ENCODE assay signal across 8 mouse cellular contexts in genomic region chr5:54113284-54113683, GRCm38 (mm10).
A peak's percentile ranks its signal among the peaks of the same experiment; 100 is the strongest.
DNase-seq lines count a peak whose midpoint lies in the region; ATAC-seq and TF ChIP-seq lines count a peak whose summit lies in the region.

No protein-coding gene starts in this region.

- H3K79me2 ChIP-seq in heart, adult 2 months (replicated peaks; ENCODE audit: control insufficient read depth, insufficient read depth, low read length): no peaks in the 10 kb centered on the region

- H3K9ac ChIP-seq in heart, adult 2 months (ENCODE audit: low read depth, low read length): no peak overlapping the region
- H3K9ac ChIP-seq in heart, embryonic 11.5 days (ENCODE audit: low read depth, low read length): no peak overlapping the region
- no peak overlapping the region for H3K9ac ChIP-seq in hindbrain, embryonic 14.5 days

- no peak overlapping the region for H3K27ac ChIP-seq in heart, adult 2 months
- H3K27ac ChIP-seq in heart, embryonic 11.5 days (ENCODE audit: low read depth, low read length): no peak overlapping the region
- H3K27ac ChIP-seq in hindbrain, embryonic 14.5 days: no peak overlapping the region
- H3K27ac ChIP-seq in limb, embryonic 10.5 days: no peak overlapping the region

- intact Hi-C loops in heart, adult 2 months (cut with DNase I): loop anchor here (1.0 to 10.0 kb wide), 5 partner anchors 116 to 758 kb away; partner anchors contain the start of gene Stim2

- peak; percentile 60 to 70 for DNase-seq in heart, adult 2 months
- peak; percentile 71 for DNase-seq in A20 (ENCODE audit: low read depth, low spot score)
- peak; percentile 30 for DNase-seq in adrenal gland, adult 8-10 months
- DNase-seq in embryo, embryonic 10 days (ENCODE audit: low spot score): peak; percentile 67
- DNase-seq in hindbrain, embryonic 14.5 days (ENCODE audit: low spot score): peak; percentile 78
- peak; percentile 50 for DNase-seq in limb, embryonic 10.5 days (ENCODE audit: low spot score)
- peak; percentile 75 to 78 for DNase-seq in right cerebral cortex, adult 2 months (ENCODE audit: low spot score in 2 of 2)

- no peaks in the 10 kb centered on the region for H3K4me1 ChIP-seq in heart, adult 2 months (ENCODE audit: control insufficient read depth, insufficient read depth, low read length)
- H3K4me1 ChIP-seq in heart, embryonic 11.5 days (ENCODE audit: control insufficient read depth, insufficient read depth, low read length): 0 out of 2 replicates have a peak, but pooled peaks cover under 1% of the 10 kb centered on the region
- H3K4me1 ChIP-seq in hindbrain, embryonic 14.5 days (replicated peaks; ENCODE audit: control insufficient read depth, insufficient read depth, low read length): 0 out of 2 replicates have a peak, but pooled peaks cover 7% of the 10 kb centered on the region
- no peaks in the 10 kb centered on the region for H3K4me1 ChIP-seq in limb, embryonic 10.5 days

- TF ChIP-seq EP300 in heart, adult 2 months (IDR thresholded peaks at IDR 0.05; ENCODE audit: insufficient read depth, low read depth, low read length): 0 out of 2 replicates have a peak, but pooled peaks have one; percentile 17

- H3K4me2 ChIP-seq in heart, embryonic 11.5 days: no peak overlapping the region
- no peak overlapping the region for H3K4me2 ChIP-seq in hindbrain, embryonic 14.5 days (replicated peaks)

- no peaks in the 10 kb centered on the region for H3K27me3 ChIP-seq in heart, adult 2 months (ENCODE audit: control insufficient read depth, insufficient read depth, low read length)
- H3K27me3 ChIP-seq in heart, embryonic 11.5 days (ENCODE audit: control insufficient read depth, insufficient read depth, low read length): no peaks in the 10 kb centered on the region
- H3K27me3 ChIP-seq in hindbrain, embryonic 14.5 days (ENCODE audit: control insufficient read depth, insufficient read depth, low read length): no peaks in the 10 kb centered on the region
- no peaks in the 10 kb centered on the region for H3K27me3 ChIP-seq in limb, embryonic 10.5 days (ENCODE audit: low read depth, poor library complexity, severe bottlenecking)

- no peak overlapping the region for H3K4me3 ChIP-seq in heart, adult 2 months
- no peak overlapping the region for H3K4me3 ChIP-seq in heart, embryonic 11.5 days (ENCODE audit: low read depth, low read length)
- no peak overlapping the region for H3K4me3 ChIP-seq in hindbrain, embryonic 14.5 days (replicated peaks; ENCODE audit: low read length)
- no peak overlapping the region for H3K4me3 ChIP-seq in limb, embryonic 10.5 days

- WGBS in heart, adult 2 months: 18% methylated on average over 3 of the region's 3 CpGs
- WGBS in heart, embryonic 11.5 days (ENCODE audit: insufficient replicate concordance): 28% methylated on average over 3 of the region's 3 CpGs
- 26% methylated on average over 3 of the region's 3 CpGs for WGBS in hindbrain, embryonic 14.5 days
- 33% methylated on average over 3 of the region's 3 CpGs for WGBS in limb, embryonic 10.5 days

- ATAC-seq in heart, embryonic 11.5 days (replicated peaks; ENCODE audit: insufficient number of reproducible peaks, low FRiP score, low TSS enrichment): no peak
- no peak for ATAC-seq in hindbrain, embryonic 14.5 days (ENCODE audit: low FRiP score)

- H3K36me3 ChIP-seq in heart, adult 2 months (ENCODE audit: control insufficient read depth, insufficient read depth, low read length): no peaks in the 10 kb centered on the region
- no peaks in the 10 kb centered on the region for H3K36me3 ChIP-seq in heart, embryonic 11.5 days (ENCODE audit: control insufficient read depth, insufficient read depth, low read length)
- peaks cover 13% of the 10 kb centered on the region for H3K36me3 ChIP-seq in hindbrain, embryonic 14.5 days (replicated peaks; ENCODE audit: control insufficient read depth, insufficient read depth)
- H3K36me3 ChIP-seq in limb, embryonic 10.5 days: peaks cover 19% of the 10 kb centered on the region

- no peaks in the 10 kb centered on the region for H3K9me3 ChIP-seq in heart, embryonic 11.5 days (replicated peaks; ENCODE audit: control insufficient read depth, low read length)
- H3K9me3 ChIP-seq in hindbrain, embryonic 14.5 days (ENCODE audit: control insufficient read depth, low read length): no peaks in the 10 kb centered on the region
- no peaks in the 10 kb centered on the region for H3K9me3 ChIP-seq in limb, embryonic 10.5 days (replicated peaks)

- TF ChIP-seq POLR2A in heart, adult 2 months (IDR thresholded peaks at IDR 0.05; ENCODE audit: insufficient read depth, low read depth, low read length): no peak

- peak; percentile 94 for TF ChIP-seq CTCF in heart, adult 2 months (IDR thresholded peaks at IDR 0.05)
